In genomic region chr1:170473460-170473859, GRCm38 (mm10) we compare ENCODE assay signal across 19 mouse cellular contexts.
"Had no signal": no experiment of that assay in that cellular context is flagged by ENCODE, and none has a peak within 500 bp of the region (broad histone marks: within the 10 kb centered on the region; RNA-seq: fewer than 3 reads in every experiment).

No protein-coding gene starts in this region.

- H3K27me3 ChIP-seq: liver, embryonic 13.5 days; liver, embryonic 15.5 days; lung, embryonic 15.5 days; midbrain, embryonic 13.5 days; neural tube, embryonic 13.5 days; neural tube, embryonic 15.5 days had no signal

- H3K36me3 ChIP-seq: liver, embryonic 13.5 days; liver, embryonic 15.5 days; lung, embryonic 15.5 days; midbrain, embryonic 13.5 days; neural tube, embryonic 13.5 days; neural tube, embryonic 15.5 days had no signal

- H3K4me2 ChIP-seq: liver, embryonic 13.5 days; liver, embryonic 15.5 days; lung, embryonic 15.5 days; midbrain, embryonic 11.5 days; midbrain, embryonic 13.5 days; neural tube, embryonic 13.5 days; neural tube, embryonic 15.5 days had no signal

- ATAC-seq: liver, postnatal 0 days; midbrain, embryonic 13.5 days; midbrain, embryonic 16.5 days had no signal

- H3K27ac ChIP-seq: liver, embryonic 13.5 days; liver, embryonic 15.5 days; lung, embryonic 15.5 days; macrophage; midbrain, embryonic 13.5 days; neural tube, embryonic 13.5 days; neural tube, embryonic 15.5 days had no signal

- H3K9ac ChIP-seq: liver, embryonic 13.5 days; liver, embryonic 15.5 days; liver, postnatal 0 days; lung, embryonic 15.5 days; midbrain, embryonic 13.5 days; neural tube, embryonic 13.5 days; neural tube, embryonic 15.5 days had no signal

- H3K4me3 ChIP-seq: liver, embryonic 13.5 days; liver, embryonic 15.5 days; lung, embryonic 15.5 days; megakaryocyte, embryonic 14.5 days; midbrain, embryonic 13.5 days; myocyte; neural tube, embryonic 13.5 days; neural tube, embryonic 15.5 days had no signal

- H3K9me3 ChIP-seq: liver, embryonic 13.5 days; liver, embryonic 15.5 days; lung, embryonic 15.5 days; megakaryocyte, embryonic 14.5 days; midbrain, embryonic 13.5 days; neural tube, embryonic 13.5 days; neural tube, embryonic 15.5 days had no signal

- DNase-seq: liver, embryonic 13.5 days; liver, postnatal 0 days; lung, adult 2 months; retina, postnatal 1 day; right cerebral cortex, adult 18-20 months; right cerebral cortex, postnatal 14 days; thymus, adult 18-20 months; thymus, postnatal 14 days; thymus, postnatal 36 days had no signal
